Mouse (Mus musculus) kidney, adult 2 months (tissue): ENCODE measurements around the gene Abtb1. TPM values are rescaled to one million over a fixed set of nuclear protein-coding genes. Genes with fewer than 3 reads are reported as not detected.

Experiments
- DNase-seq: peaks from one replicate; pipeline ENCODE4 v3.0.0; 2021
- H3K27ac ChIP-seq: fragments of 200-500 bp; 2 replicates; pipeline ENCODE4 v1.5.1; 2012; ENCODE audit warnings: low read depth, low read length, control low read depth, inconsistent platforms; ENCODE audit not compliant: insufficient read depth
- H3K27me3 ChIP-seq: fragments of 200-500 bp; replicated peaks from 2 replicates; pipeline ENCODE4 v1.6.1; 2012; ENCODE audit warnings: mild to moderate bottlenecking, moderate library complexity, low read length, inconsistent platforms; ENCODE audit not compliant: control insufficient read depth, insufficient read depth
- H3K36me3 ChIP-seq: fragments of 200-500 bp; 2 replicates; pipeline ENCODE4 v1.6.1; 2012; ENCODE audit warnings: mild to moderate bottlenecking, moderate library complexity, low read length, inconsistent platforms; ENCODE audit not compliant: control insufficient read depth, insufficient read depth
- H3K4me1 ChIP-seq: fragments of 200-500 bp; 2 replicates; pipeline ENCODE4 v1.6.1; 2011; ENCODE audit warnings: low read length; ENCODE audit not compliant: control insufficient read depth, insufficient read depth
- H3K4me3 ChIP-seq: fragments of 200-500 bp; 2 replicates; pipeline ENCODE4 v1.5.1; 2011; ENCODE audit warnings: mild to moderate bottlenecking, low read depth, low read length, control low read depth; ENCODE audit not compliant: insufficient read depth
- CTCF ChIP-seq: fragments of 200-500 bp; conservative IDR thresholded peaks from 2 replicates; pipeline ENCODE4 v1.5.1; 2011; ENCODE audit warnings: low read depth, mild to moderate bottlenecking, control low read depth, low read length, moderate library complexity, mixed read lengths; ENCODE audit not compliant: insufficient read depth, insufficient read length
- POLR2A ChIP-seq: fragments of 200-500 bp; IDR thresholded peaks from one replicate; pipeline ENCODE4 v1.6.1; 2011; ENCODE audit warnings: low read depth, low read length, control low read depth
- WGBS: fragments of 180-500 bp; shearing (Covaris S2); methylation state at CpG from one replicate; pipeline ENCODE4 v1.1.7; 2018; 5-methylcytosine and 5-hydroxymethylcytosine counted together
- polyA plus RNA-seq: library from polyadenylated mRNA; depleted of rRNA; stranded (reverse); fragments of >200 nt; gene quantifications from 2 replicates; pipeline ENCODE4 v1.2.3, GENCODE M21; 2012

Abtb1 gene
- polyA plus RNA-seq, 1 experiment, result 52.8 TPM

DNA sequence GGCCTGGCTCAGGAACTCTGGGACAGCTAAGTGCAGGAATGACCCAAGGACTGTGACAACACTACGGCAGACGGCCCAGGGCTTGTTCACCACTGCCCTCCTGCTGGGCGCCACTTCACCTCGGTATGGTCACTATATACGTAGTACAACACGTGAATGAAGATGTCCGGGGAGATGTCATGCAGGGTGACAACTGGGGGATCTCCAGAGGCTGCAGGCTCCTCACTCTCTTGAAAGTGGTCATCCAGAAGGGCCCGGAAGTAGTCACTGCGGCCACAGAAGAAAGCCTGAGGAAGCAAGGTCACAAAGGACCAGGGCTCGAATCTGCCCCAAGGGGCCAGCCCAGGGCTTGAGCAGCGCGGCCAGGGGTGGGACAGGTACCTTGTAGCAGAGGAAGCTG is 3.8 kb downstream of the Abtb1 start:
- Histone ChIP-seq H3K27ac (no peak overlapping the region), H3K36me3 (no peaks in the 10 kb centered on the region), H3K27me3 (no peaks in the 10 kb centered on the region), H3K4me1 (peaks cover 12% of the 10 kb centered on the region), H3K4me3 (no peak overlapping the region)
- TF ChIP-seq CTCF (no peak), POLR2A (no peak)
- 94% methylated on average over 12 of the region's 12 CpGs for WGBS
- DNase-seq, result no peak

GRCm38 (mm10) chr6:88836178-88836819 is 5.5 kb downstream of the Abtb1 start:
- no peak overlapping the region for H3K4me3 ChIP-seq
- no peaks in the 10 kb centered on the region for H3K36me3 ChIP-seq
- peaks cover 12% of the 10 kb centered on the region for H3K4me1 ChIP-seq
- 85% methylated on average over 28 of the region's 28 CpGs for WGBS
- no peak for DNase-seq
- H3K27ac ChIP-seq, result no peak overlapping the region
- no peaks in the 10 kb centered on the region for H3K27me3 ChIP-seq
- no peak for TF ChIP-seq CTCF
- no peak for TF ChIP-seq POLR2A

GRCm38 (mm10) chr6:88835047-88835446 is 6.7 kb downstream of the Abtb1 start:
- no peak for DNase-seq
- 0 out of 2 replicates have a peak, but pooled peaks cover 4% of the 10 kb centered on the region for H3K4me1 ChIP-seq
- H3K4me3 ChIP-seq, result no peak overlapping the region
- H3K27me3 ChIP-seq, result no peaks in the 10 kb centered on the region
- TF ChIP-seq CTCF (no peak), POLR2A (no peak)
- H3K27ac ChIP-seq, result no peak overlapping the region
- H3K36me3 ChIP-seq, result no peaks in the 10 kb centered on the region
- WGBS, result 70% methylated on average over 5 of the region's 5 CpGs

DNA sequence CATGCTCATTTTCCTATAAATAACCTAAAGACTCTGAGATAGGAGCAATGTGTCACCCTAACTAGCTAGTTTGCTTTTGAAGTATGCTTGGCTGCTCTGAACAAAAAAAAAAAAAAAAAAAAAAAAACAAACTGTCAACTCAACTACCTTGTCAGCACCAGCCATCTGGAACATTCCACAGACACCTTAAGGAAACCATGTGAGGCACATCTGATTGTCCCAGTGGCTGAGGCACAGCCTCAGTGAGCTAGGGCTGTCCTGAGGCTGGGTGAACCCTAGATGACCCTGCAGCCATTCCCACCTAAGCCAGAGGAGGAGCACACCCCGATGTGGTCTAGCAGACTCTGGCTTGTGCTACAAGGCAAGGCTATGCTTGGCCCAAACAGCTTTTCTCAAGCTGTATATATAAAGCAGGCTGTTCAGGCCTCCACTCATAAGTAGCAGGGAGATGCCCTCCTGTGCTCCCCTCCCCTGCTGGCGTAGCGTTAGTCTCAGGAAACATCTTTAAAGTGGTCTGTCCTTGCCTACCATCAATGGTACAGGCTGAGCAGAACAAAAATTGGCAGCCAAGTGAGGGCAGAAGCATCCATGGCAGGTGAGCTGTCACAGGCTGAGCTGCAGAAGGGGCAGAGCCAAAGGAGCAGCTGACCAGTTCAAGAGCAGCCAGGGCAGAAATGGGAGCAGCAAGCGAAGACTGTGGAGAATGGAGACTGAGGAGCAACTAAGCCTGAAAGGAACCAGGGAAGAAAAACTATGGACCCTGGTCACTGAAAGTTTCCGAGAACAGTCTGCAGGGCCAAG is 8.2 kb downstream of the Abtb1 start:
- no peaks in the 10 kb centered on the region for H3K36me3 ChIP-seq
- TF ChIP-seq POLR2A (no peak), CTCF (no peak)
- peak; percentile 35 for DNase-seq
- 64% methylated on average over 5 of the region's 5 CpGs for WGBS
- H3K27ac ChIP-seq, result no peak overlapping the region
- 0 out of 2 replicates have a peak, but pooled peaks cover 4% of the 10 kb centered on the region for H3K4me1 ChIP-seq
- no peaks in the 10 kb centered on the region for H3K27me3 ChIP-seq
- no peak overlapping the region for H3K4me3 ChIP-seq

GRCm38 (mm10) chr6:88832663-88833062 is 9.1 kb downstream of the Abtb1 start:
- no peak overlapping the region for H3K27ac ChIP-seq
- no peak overlapping the region for H3K4me3 ChIP-seq
- DNase-seq, result no peak
- H3K27me3 ChIP-seq, result no peaks in the 10 kb centered on the region
- H3K36me3 ChIP-seq, result no peaks in the 10 kb centered on the region
- no peak for TF ChIP-seq POLR2A
- TF ChIP-seq CTCF, result no peak
- H3K4me1 ChIP-seq, result 0 out of 2 replicates have a peak, but pooled peaks cover 4% of the 10 kb centered on the region
- 85% methylated on average over 5 of the region's 5 CpGs for WGBS

- 0 out of 2 replicates have a peak, but pooled peaks cover 4% of the 10 kb centered on the region for H3K4me1 ChIP-seq
- no peak for TF ChIP-seq POLR2A
- TF ChIP-seq CTCF, result peak; percentile 94
- H3K27me3 ChIP-seq, result no peaks in the 10 kb centered on the region
- peak; percentile 61 for DNase-seq
- H3K27ac ChIP-seq, result no peak overlapping the region
- WGBS, result 26% methylated on average over 8 of the region's 8 CpGs
- no peaks in the 10 kb centered on the region for H3K36me3 ChIP-seq
- no peak overlapping the region for H3K4me3 ChIP-seq
These were observed 10.3 kb downstream of the Abtb1 start for GRCm38 (mm10) chr6:88831456-88831855.

- no peak overlapping the region for H3K27ac ChIP-seq
- WGBS, result 69% methylated on average over 6 of the region's 6 CpGs
These were observed 11.6 kb downstream of the Abtb1 start for GRCm38 (mm10) chr6:88830112-88830702.

More at GRCm38 (mm10) chr6:88830112-88830702, 11.6 kb downstream of the Abtb1 start:
- TF ChIP-seq CTCF, result no peak
- TF ChIP-seq POLR2A, result no peak
- no peak for DNase-seq
- no peak overlapping the region for H3K4me3 ChIP-seq
- no peaks in the 10 kb centered on the region for H3K36me3 ChIP-seq
- H3K27me3 ChIP-seq, result no peaks in the 10 kb centered on the region
- 0 out of 2 replicates have a peak, but pooled peaks cover 4% of the 10 kb centered on the region for H3K4me1 ChIP-seq
